Mouse (Mus musculus) small intestine, adult 2 months (tissue): ENCODE data around the gene 9330161L09Rik. TPM values are rescaled to one million over a fixed set of nuclear protein-coding genes. Genes with fewer than 3 reads are reported as not detected.
"Not testable (repeated sequence)": the region's sequence is repeated elsewhere in the genome, so short reads cannot be mapped to it uniquely, and the experiment has no call there.

Experiments
- H3K27ac ChIP-seq: fragments of 200-500 bp; 2 replicates; pipeline ENCODE4 v1.5.1; 2012; ENCODE audit warnings: low read depth, low read length, control low read depth, inconsistent platforms; ENCODE audit not compliant: insufficient read depth
- H3K27me3 ChIP-seq: fragments of 200-500 bp; 2 replicates; pipeline ENCODE4 v1.6.1; 2012; ENCODE audit warnings: mild to moderate bottlenecking, moderate library complexity, low read length, inconsistent platforms; ENCODE audit not compliant: control insufficient read depth, insufficient read depth
- H3K36me3 ChIP-seq: fragments of 200-500 bp; 2 replicates; pipeline ENCODE4 v1.6.1; 2012; ENCODE audit warnings: mild to moderate bottlenecking, low read length, control low read depth, inconsistent platforms; ENCODE audit not compliant: control insufficient read depth, insufficient read depth
- H3K4me1 ChIP-seq: fragments of 200-500 bp; 2 replicates; pipeline ENCODE4 v1.6.1; 2012; ENCODE audit warnings: low read length, inconsistent platforms, mixed read lengths; ENCODE audit not compliant: control insufficient read depth, insufficient read depth, insufficient read length
- H3K4me3 ChIP-seq: fragments of 200-500 bp; 2 replicates; pipeline ENCODE4 v1.5.1; 2012; ENCODE audit warnings: low read depth, mild to moderate bottlenecking, control low read depth, inconsistent platforms, low read length, moderate library complexity
- CTCF ChIP-seq: fragments of 200-500 bp; IDR thresholded peaks from 2 replicates; pipeline ENCODE4 v1.5.1; 2012; ENCODE audit warnings: low read depth, mild to moderate bottlenecking, control low read depth, inconsistent platforms, low read length, moderate library complexity, mixed read lengths; ENCODE audit not compliant: insufficient replicate concordance, insufficient read length; ENCODE audit errors: extremely low read depth
- POLR2A ChIP-seq: fragments of 200-500 bp; IDR thresholded peaks from 2 replicates; pipeline ENCODE4 v1.6.1; 2012; ENCODE audit warnings: low read depth, mild to moderate bottlenecking, control low read depth, inconsistent platforms, low read length, moderate library complexity
- WGBS: fragments of 180-500 bp; shearing (Covaris S2); methylation state at CpG from one replicate; pipeline ENCODE4 v1.1.7; 2018; 5-methylcytosine and 5-hydroxymethylcytosine counted together
- polyA plus RNA-seq: library from polyadenylated mRNA; depleted of rRNA; stranded (reverse); fragments of >200 nt; gene quantifications from 2 replicates; pipeline ENCODE4 v1.2.3, GENCODE M21; 2012; rRNA removed

Gene 9330161L09Rik
- 0.39 and 0.42 TPM in 2 replicates for polyA plus RNA-seq

- Histone ChIP-seq H3K4me3 (no peak within 1 kb of the TSS), H3K27me3 (no peaks in the 10 kb centered on the region), H3K4me1 (no peaks in the 10 kb centered on the region; the same call in 1 of the 2 replicates), H3K36me3 (peaks cover 67% of the 10 kb centered on the region), H3K27ac (no peak within 1 kb of the TSS)
- no peak for TF ChIP-seq POLR2A
- no peak for TF ChIP-seq CTCF
- 92% methylated on average over 4 of the region's 4 CpGs for whole genome bisulfite sequencing
These were observed at the start of gene 9330161L09Rik for GRCm38 (mm10) chr12:103407720-103408119. Gene 9330161L09Rik, minus strand, starts transcription at chr12:103407820.

- WGBS, result 12% methylated on average over 3 of the region's 3 CpGs
These were observed 49.5 kb upstream of the 9330161L09Rik start, which contains the start of gene Ifi27l2b for GRCm38 (mm10) chr12:103457140-103457539. Gene Ifi27l2b, minus strand, starts transcription at chr12:103457223.

GRCm38 (mm10) chr12:103456727-103457126 is 49.1 kb upstream of the 9330161L09Rik start:
- WGBS, result no CpG with 5 or more reads among the region's 1 CpGs
- not testable (repeated sequence) for H3K4me1 ChIP-seq, H3K36me3 ChIP-seq, H3K27me3 ChIP-seq
- Histone ChIP-seq H3K4me3 (peak overlapping the region; percentile 56), H3K27ac (peak overlapping the region; percentile 77)

More at GRCm38 (mm10) chr12:103457140-103457539, 49.5 kb upstream of the 9330161L09Rik start, which contains the start of gene Ifi27l2b:
- H3K36me3 ChIP-seq, result peaks cover 5% of the 10 kb centered on the region; the same call in 1 of the 2 replicates
- H3K27me3 ChIP-seq, result no peaks in the 10 kb centered on the region
- no peak for TF ChIP-seq CTCF
- TF ChIP-seq POLR2A, result no peak
- H3K27ac ChIP-seq, result peak within 1 kb of the TSS; percentile 77
- H3K4me1 ChIP-seq, result peaks cover 7% of the 10 kb centered on the region; the same call in 1 of the 2 replicates
- H3K4me3 ChIP-seq, result peak within 1 kb of the TSS; percentile 56

GRCm38 (mm10) chr12:103453361-103453760 is 45.7 kb upstream of the 9330161L09Rik start:
- Histone ChIP-seq H3K4me1 (peaks cover 7% of the 10 kb centered on the region; the same call in 1 of the 2 replicates), H3K27ac (peak overlapping the region; percentile 35), H3K36me3 (peaks cover 15% of the 10 kb centered on the region), H3K4me3 (no peak overlapping the region), H3K27me3 (no peaks in the 10 kb centered on the region)
- TF ChIP-seq POLR2A, result no peak
- TF ChIP-seq CTCF, result no peak

GRCm38 (mm10) chr12:103445060-103445459 is 37.4 kb upstream of the 9330161L09Rik start:
- 85% methylated on average over 3 of the region's 3 CpGs for WGBS
- H3K27ac ChIP-seq, result no peak overlapping the region

GRCm38 (mm10) chr12:103444261-103444660 is 36.6 kb upstream of the 9330161L09Rik start:
- WGBS, result 31% methylated on average over 6 of the region's 7 CpGs
- not testable (repeated sequence) for H3K36me3 ChIP-seq, H3K4me3 ChIP-seq, H3K27me3 ChIP-seq, H3K27ac ChIP-seq, H3K4me1 ChIP-seq

More at GRCm38 (mm10) chr12:103445060-103445459, 37.4 kb upstream of the 9330161L09Rik start:
- H3K4me1 ChIP-seq, result peaks cover 7% of the 10 kb centered on the region
- peaks cover 2% of the 10 kb centered on the region; the same call in 1 of the 2 replicates for H3K36me3 ChIP-seq
- no peak overlapping the region for H3K4me3 ChIP-seq
- no peaks in the 10 kb centered on the region for H3K27me3 ChIP-seq
- TF ChIP-seq POLR2A (no peak), CTCF (no peak)

GRCm38 (mm10) chr12:103443524-103443923 is 35.9 kb upstream of the 9330161L09Rik start, which contains the start of gene Ifi27l2a:
Gene Ifi27l2a, minus strand, starts transcription at chr12:103443680.
- H3K27me3 ChIP-seq, result no peaks in the 10 kb centered on the region
- peaks cover 8% of the 10 kb centered on the region; the same call in 1 of the 2 replicates for H3K36me3 ChIP-seq
- peaks cover 7% of the 10 kb centered on the region for H3K4me1 ChIP-seq
- TF ChIP-seq CTCF, result no peak
- H3K4me3 ChIP-seq, result peak within 1 kb of the TSS; percentile 53
- H3K27ac ChIP-seq, result peak within 1 kb of the TSS; percentile 56
- WGBS, result 54% methylated on average over 3 of the region's 3 CpGs

GRCm38 (mm10) chr12:103437601-103438000 is 30.0 kb upstream of the 9330161L09Rik start:
- H3K4me1 ChIP-seq, result peaks cover 15% of the 10 kb centered on the region; the same call in 1 of the 2 replicates
- peaks cover 17% of the 10 kb centered on the region; the same call in 1 of the 2 replicates for H3K36me3 ChIP-seq
- 91% methylated on average over 1 of the region's 1 CpGs for WGBS
- H3K27ac ChIP-seq, result no peak overlapping the region
- H3K4me3 ChIP-seq, result no peak overlapping the region
- no peak for TF ChIP-seq POLR2A
- TF ChIP-seq CTCF, result no peak
- H3K27me3 ChIP-seq, result no peaks in the 10 kb centered on the region
